Mouse (Mus musculus) retina, embryonic 14.5 days (tissue): ENCODE measurements around the gene Mink1.

Experiments used
- DNase-seq: peaks from one replicate; pipeline ENCODE4 v3.0.0-alpha.2; 2015; ENCODE audit warnings: low spot score

Mink1 gene

DNA sequence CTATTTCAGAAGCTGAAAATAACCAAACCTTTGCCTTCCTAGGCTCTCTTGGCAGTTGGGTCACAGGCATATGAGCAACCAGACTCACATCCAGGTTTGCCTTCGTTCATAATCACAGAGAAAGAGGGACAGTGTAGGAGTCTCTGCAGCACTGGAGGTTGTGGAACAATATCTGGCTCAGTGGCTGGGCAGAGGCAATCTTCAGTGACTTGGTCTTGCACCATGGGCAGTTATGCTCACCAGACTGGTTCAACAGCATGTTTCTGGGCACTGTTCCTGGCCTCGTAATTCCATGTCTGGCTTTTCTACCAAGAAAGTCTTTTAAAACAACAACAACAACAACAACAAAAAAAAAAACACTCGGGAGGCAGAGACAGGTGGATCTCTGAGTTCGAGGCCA, 72.9 kb downstream of the Mink1 start:
- DNase-seq: no peak

DNA sequence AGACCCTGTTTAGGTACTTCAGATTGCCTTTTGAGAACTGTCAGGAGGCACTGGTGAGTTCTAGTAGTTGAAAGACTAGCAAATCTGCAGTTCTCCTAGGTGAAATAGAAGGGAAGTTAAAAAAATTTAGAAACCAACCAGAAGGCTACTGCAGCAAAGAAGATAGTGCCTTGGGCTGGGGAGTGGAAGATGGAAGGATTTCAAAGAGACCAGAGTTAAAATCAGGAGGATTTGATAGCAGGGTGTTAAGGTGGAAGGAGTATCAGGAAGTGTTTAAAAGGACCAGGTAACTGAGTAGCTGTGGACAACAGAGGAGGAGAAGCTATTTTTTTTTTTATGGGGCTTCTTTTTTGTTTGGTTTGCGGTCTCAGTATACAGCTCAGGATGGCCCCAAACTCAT, 75.1 kb downstream of the Mink1 start:
- DNase-seq: no peak

DNA sequence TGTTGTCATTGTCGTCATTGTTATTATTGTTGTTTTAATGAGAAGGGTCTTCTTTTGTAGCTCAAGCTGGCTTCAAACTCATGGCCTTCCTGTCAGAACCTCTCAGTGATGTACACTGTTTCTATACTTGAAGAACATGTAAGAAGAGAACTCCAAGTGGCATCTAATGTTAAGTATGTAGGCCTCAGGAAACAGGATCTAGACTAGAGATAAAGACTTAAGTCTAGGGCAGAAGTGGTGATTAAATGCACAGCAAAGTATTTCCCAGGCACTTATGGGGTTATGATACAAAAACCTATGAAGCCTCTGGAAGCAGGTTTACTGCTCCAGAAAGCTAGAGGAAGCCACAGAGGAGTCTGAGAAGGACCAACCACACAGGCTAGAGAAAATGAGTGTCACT, 75.6 kb downstream of the Mink1 start:
- DNase-seq: no peak

DNA sequence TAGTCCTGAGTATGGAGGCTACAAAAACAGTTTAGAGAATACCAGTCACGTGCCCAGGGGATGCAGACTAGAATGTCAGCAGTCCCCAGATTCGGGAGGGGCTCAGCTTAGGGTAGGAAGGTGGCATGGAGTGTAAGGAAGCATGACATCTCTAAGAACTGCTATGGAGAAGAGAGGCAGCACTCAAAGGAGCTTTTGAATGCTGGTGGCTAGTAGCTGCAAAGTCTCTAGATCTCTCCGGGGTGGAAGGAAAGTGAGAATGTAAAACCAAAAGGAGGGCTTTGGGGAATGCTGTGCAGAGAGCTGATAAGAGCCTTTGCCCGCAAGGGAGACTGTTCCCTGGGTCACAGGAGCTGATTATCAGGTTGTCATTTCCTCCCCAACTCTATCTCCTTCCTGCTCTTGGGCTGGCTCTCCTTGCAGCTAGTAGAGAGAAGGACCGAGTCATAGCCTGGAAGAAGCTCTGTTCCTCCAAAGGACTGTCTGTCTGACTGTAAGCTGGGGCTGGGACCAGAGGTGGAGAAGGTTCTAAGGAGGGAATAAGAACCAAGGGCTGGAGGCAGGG, 76.1 kb downstream of the Mink1 start, which contains the start of gene Gp1ba:
Gene Gp1ba (plus strand): TSS at position 409 of the 565 bp plus-strand sequence.
- DNase-seq: no peak

DNA sequence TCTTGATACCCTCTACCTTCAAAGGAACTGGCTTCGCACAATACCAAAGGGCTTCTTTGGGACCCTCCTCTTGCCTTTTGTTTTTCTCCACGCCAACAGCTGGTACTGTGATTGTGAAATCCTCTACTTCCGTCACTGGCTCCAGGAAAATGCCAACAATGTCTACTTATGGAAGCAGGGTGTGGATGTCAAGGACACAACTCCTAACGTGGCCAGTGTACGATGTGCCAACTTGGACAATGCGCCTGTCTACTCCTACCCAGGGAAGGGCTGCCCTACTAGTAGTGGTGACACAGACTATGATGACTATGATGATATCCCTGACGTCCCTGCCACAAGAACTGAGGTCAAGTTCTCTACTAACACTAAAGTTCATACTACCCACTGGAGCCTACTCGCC, 77.3 kb downstream of the Mink1 start:
- no peak for DNase-seq

DNA sequence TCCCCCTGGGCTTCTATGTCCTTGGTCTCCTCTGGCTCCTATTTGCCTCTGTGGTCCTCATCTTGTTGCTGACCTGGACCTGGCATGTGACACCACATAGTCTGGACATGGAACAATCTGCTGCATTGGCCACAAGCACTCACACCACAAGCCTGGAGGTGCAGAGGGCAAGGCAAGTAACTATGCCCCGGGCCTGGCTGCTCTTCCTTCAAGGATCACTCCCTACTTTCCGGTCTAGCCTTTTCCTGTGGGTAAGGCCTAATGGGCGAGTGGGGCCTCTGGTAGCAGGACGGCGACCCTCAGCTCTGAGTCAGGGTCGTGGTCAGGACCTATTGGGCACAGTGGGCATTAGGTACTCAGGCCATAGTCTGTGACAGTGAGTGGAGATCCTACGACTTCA, 78.6 kb downstream of the Mink1 start:
- no peak for DNase-seq

DNA sequence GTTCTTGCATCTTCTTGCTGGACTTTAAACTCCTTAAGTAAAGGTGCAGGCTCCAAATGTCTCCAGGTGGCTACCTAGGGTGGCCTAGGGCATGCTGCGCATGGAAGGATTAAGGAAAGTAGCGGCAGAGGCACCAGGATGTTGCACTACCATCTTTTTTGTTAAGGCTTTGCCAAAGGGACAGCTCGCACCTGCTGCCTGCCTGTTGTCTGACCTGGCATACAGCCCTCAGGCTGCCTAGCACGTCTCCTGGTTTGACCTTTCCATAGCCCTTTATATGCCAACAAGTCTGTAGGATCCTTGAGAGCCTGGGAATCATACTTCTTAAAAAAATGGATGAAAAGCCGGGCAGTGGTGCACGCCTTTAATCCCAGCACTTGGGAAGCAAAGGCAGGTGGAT, 80.4 kb downstream of the Mink1 start:
- DNase-seq: no peak

DNA sequence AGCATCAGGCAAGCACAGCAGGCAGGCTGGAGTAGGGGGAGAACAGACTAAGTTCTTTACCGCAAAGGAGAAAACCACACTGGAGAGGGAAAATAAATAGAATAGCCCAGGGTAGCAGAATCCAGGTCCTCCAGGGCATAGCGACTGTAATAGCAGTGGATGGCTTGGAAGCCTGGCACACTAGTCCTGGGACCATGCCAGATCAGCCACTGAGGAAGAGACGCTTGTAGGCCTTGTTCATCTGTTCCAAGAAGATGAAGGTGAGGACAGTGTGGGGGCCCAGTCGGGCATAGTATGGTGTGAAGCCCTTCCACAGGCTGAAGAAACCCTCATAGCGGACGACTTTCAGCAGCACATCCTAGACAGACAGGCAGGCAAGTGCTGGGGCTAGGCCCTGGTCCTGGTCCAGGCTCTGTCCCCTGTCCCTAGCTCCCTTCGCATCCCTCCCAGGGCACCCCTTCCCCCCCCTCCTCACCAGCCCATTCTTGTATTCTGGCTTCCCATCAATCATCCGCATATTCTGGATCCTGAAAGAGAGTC, 82.0 kb downstream of the Mink1 start:
- DNase-seq: no peak

DNA sequence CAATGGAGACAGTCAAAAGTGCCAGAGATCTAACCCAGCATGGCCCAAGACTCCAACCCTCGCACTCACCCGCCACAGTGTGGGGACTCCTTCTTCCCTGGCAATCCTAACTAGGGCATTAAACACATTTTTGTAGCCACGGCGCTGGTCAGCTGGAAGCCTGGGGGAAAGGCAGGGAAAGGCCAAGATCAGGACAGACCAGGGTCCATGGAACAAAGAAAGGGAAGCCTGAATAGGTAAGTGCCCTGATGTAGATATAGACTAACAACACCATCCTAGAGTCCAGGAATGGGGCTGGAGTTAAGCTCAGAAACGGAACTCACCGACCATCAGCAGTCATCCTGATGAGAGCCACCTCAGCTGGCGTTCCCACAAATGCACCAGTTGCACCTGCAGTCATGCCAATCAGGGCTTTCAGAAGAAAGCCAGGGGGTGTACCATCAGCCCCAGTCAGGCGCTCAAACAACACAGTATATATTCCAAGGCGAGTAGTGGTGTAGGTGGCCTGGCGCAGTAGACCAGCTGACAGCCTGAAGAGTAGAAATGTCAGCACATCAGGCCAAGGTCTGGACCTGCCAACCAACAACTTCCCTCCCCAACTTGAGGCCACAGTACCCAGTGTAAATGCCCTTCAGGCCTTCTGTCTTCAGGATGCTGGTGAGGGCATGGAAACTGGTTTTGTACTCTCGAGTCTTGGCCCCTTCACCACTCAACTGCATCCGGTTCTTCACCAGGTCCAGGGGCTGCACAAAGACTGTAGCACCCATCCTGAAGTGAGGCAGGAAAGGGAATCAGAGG, 83.0 kb downstream of the Mink1 start:
- no peak for DNase-seq

DNA sequence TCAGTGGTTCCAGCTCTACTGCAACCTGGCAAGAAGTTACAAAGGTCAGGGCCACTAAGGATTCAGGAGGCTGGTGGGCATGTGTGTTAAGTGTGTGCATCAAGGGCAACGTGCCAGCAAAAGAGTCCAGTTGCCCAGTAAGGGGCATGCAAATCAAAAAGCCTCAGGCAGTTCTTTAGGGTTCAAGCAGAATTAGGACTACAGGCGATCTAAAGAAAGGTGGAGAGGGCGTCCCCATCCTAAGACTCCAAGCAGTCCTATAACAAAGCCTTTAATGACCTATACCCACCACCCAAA, 83.5 kb downstream of the Mink1 start:
- DNase-seq: no peak

DNA sequence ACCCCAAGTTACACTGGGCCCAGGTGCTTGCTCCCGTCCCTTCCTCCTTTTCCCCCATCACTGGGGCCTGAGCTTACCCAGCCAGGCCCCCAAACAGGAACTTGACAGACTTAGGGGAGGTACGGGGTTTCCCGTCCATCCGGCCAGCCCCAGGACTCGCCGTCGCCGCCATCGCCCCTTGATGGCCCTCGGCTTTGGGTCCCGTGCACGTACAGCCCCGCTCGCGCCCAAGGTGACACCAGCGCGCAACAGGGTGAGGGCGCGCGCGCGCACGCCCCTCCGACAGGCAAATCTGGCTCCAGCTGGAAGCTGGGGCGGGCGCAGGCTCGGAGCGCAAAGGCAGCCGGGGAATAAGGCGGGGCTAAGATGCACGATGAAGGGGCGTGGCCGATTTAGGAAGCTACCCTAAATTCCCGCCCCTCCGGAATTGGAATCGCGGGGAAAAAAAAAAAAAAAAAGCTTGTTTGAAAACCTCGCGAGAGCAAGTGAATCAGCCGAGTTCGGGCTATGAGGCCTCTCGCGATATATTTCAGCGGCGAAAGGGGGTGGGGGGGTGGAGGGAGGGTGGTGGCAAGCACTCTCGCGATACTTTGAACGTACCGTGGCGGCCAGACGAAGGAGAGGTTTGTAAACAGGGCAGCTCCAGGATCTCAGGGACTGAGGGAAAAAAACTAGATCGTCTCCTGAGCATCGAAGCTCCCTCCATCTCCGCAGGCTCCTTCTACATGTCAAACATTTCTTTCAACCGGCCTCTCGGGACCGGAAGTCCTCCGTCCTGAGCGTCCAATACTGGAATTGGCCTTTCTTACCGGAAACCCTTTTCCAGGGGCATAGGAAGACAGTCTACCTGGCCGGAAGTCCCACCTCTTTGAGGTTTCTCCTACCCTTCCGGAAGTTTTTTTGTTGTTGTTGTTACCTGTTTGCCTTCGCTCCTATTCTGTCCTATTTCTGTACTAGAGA, 84.3 kb downstream of the Mink1 start, which contains the start of the genes Rnf167 and Slc25a11:
Gene Rnf167 (plus strand): TSS at position 545 of the 960 bp plus-strand sequence.
Gene Slc25a11 (minus strand): TSS at position 789 of the 960 bp plus-strand sequence.
- peak; percentile 100 for DNase-seq

DNA sequence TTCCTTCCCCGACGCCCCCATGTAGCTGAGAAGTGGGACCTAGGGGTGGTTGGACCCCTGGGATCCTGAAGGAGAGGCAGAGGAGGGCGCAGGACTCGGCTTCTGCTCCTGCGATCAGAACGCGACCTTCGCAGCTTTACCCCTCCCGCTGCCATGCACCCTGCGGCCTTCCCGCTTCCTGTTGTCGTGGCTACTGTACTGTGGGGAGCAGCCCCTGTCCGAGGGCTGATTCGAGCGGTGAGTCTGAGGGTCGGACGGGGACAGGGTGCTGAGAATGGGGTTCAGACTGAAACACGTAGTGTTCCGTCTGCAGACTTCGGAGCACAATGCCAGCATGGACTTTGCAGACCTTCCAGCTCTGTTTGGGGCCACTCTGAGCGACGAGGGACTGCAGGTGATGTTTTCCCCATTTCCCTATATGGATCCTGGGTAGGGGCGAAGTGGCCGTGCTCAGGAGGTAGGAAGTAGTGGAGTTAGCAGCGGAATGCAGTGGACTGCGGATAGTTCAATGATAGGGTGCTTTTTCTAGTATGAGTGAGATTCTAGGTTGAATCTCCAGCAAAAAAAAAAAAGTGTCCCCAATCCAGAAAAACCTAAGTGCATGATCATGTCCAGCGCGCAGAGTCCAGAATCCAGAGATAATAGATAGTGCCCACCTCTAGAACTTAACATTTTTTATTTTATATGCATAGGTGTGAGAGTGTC, 85.2 kb downstream of the Mink1 start:
- DNase-seq: no peak

DNA sequence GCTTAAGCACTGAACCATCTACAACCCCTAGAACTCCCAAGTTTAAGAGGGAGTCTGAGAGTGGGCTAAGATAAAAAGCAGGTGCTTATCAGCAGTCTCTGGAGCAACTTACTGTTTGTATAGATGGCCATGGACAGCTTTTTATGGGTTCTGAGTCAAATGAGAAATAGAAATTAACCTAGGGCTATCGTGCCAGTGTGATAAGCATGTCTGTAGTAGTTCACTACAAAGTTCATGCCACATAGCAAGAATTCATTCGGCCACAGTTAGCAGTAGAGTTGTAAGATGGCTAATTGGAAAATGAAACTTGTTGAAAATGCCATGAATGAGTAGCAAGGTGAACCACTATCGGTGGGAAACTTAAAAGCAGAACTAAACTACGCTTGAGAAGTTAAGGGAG, 85.8 kb downstream of the Mink1 start:
- DNase-seq: no peak

DNA sequence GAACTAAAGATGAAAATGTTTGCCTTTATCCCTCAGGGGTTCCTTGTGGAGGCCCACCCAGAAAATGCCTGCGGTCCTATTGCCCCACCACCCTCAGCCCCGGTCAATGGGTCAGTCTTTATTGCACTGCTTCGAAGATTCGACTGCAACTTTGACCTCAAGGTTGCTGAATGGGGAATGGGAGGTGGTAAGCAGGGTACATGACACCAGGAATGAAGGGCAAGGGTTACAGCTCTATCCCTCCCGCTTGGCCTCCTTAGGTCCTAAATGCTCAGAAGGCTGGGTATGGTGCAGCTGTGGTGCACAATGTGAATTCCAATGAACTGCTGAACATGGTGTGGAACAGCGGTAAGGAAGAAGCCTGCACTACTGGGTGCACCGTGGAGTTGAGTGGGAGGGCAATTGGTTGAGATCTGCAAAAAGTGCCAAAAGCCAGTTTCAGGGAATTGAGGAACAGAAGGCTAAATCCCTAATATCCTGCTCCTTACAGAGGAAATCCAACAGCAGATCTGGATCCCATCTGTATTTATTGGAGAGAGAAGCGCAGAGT, 86.6 kb downstream of the Mink1 start:
- DNase-seq: no peak

DNA sequence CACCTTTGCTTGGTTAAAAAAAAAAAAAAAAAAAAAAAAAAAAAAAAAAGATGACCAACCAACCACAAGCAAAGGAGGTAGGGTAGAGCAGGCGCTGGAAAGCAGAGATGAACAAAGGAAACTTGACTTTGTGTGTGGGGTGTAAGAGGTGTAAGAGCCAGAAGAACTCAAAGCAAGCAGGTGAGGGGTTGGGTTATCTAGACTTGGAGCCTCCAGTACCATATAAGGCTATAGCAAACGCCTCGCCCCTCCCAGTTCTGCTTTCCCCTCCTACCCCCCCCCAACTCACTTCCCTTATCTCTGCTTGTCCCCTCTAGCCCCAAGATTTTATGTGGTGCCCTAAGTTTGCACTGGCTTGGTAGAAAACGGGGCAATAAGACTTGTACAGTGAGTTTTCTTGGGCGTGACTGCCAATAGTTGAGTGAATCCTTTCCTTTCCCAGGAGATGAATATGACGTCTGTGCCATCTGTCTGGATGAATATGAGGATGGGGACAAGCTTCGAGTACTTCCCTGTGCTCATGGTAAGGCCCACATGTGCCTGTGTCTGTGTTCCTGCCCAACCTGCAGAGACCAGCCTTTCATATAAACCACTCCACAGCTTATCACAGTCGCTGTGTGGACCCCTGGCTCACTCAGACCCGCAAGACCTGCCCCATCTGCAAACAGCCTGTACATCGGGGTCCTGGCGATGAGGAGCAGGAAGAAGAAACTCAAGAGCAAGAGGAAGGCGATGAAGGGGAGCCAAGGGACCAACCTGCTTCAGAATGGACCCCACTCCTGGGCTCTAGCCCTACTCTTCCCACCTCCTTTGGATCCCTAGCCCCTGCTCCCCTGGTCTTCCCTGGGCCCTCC, 87.9 kb downstream of the Mink1 start:
- DNase-seq: no peak

DNA sequence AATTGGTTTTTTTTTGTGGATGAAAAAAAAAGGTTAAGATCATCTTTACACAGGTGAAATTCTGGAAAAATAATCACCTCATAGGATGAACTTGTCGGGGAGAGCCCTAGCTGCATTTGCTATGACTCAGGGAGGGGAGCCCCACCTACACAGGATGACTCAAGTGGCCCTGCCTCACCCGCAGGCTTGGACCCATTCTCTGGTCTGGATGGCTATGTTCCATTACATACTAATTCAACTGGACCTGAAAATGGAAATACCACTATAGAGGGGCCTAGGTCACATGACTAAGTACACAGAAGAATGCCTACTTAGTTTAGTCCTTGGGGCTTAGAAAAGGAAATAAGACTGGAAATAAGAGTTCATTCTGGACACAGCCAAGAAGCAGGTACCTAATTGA, 88.7 kb downstream of the Mink1 start:
- no peak for DNase-seq

DNA sequence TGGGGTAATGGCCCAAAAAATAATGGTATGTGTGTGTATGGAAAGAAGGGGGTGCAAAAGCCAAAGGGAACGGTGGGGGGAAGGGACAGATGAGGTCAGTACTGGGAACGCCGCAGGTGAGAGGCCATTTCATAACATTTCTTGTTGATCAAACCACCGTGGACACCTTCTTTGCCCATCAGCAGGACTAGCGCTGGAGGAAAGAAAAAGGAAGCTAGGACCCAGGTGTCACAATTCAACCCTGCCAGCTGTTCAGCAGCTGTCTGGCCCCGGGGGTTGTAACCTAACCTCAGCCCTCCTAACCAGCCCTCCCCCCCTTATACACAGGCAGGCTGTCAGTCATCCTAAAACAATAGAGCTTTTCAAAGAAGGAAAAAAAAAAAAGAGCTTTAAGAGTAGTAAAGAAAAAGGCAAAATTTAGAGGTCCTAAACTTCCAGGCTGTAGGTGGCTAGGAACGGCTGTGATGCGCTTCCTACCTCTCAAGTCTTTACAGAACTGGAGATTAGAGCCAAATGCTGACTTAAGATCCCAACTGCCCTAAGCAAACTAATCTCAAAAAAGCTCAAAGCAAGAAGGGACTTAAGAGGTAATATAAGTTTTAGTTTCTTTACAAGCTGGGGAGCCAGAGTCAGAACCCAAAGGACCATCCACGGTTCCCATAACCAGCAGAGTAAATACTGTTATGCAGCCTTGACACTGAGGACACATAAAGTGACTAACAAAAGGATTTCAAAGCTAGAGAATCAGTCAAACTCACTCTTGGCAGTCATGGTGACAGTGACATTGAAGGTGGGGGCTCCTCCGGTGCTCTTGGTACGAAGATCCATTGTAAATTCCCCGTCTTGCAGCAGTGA, 89.6 kb downstream of the Mink1 start:
- DNase-seq: no peak

DNA sequence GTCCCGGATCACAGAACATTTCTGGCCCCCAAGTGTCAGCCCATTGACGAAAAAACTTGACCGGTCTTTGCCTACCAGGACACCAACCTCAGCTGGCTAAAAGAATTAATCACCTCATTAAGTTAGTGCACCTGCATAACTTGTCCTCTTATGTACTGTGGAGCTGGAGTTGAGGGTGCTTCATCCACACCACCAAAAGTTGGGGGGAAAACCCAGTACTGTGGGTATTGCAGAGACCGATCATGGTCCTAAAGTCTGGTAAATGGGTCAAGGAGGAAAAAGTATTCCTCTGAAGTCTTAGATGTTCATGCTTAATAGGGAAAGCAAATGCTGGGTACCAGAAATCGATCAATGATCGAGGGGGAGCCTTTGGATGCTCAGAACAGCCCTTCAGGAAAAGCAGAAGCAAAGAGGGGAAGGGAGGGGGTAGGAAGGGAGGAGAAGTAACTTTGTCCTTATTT, 90.2 kb downstream of the Mink1 start:
- DNase-seq: no peak
